Mouse (Mus musculus): Measurements from ENCODE around the gene Nfyc.

Nfyc gene

DNA sequence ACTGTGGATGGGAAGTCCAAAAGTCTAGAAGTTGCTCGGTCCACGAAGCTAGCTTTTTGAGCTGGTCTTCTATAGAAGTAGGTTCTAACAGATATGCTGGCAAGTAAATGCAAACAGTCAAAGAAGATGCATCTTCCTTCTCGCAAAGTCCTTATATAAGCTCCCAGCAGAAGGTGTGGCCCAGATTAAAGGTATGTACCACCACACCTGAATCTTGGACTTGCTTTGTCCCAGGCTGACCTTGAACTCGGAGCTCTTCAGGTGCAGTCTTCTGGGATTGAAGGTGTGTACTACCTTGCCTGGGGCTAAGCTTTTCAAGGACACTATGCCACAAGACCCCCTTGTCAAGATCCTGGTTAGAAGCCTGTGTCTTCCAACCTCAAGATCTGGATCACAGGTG lies at the start of gene Nfyc:
Nfyc (minus strand) TSS at position 101 of the 400 bp plus-strand sequence.
- no peak for DNase-seq (ENCODE audit: low read depth, low spot score)

DNA sequence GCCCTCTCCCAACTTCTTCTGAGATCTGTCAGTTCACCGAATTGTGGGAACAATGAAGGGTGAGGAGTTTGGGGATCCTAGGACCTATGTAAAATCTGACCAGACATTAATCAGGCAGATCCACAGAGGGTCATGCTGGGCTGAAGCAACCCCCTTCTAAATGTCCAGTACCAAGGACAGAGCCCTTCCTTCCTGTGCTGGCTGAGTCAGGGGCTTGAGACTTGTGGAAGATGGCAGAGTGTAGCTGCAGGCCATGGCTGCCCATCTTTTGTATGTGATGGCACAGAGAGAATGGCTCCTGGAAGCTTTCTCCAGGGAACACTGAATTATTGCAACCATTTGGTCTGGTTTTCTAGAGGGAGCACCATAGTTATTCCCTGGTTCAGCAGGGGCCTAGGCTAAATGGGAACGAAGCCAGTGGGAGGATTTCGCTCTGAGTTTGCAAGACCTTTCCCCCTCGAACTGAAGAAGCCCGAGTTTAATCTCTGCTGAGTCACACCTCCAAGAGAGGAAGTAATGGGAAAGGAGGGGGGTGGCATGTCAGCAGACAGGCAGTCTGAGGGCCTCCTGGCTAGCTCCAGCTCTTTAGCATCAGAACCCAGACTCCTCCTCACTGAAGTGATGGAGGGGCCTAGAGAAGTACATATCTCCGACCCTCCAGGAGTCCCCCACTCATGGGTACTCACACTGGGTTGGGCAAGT lies 49.5 kb upstream of the Nfyc start:
- DNase-seq (ENCODE audit: low read depth, low spot score) = no peak

DNA sequence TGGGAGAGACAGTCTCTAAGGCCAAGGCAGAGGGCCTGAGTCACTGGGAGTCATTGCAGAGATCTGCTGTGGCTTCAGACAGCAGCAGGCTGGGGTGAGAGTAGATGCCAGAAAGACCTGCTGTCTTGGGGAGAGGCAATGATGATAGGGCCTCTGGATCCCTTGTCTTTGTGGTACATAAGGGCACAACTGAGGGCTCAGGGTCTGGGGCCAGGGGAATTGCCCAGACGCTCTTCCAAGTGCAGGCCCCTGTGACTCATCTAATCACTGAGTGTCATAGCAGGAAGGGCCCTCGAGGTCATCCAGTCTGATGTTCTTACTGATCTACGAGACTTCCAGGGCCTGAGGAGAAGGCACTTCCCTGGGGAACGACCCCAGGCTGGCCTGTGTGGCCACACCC lies 48.0 kb upstream of the Nfyc start:
- no peak for DNase-seq (ENCODE audit: low read depth, low spot score)

DNA sequence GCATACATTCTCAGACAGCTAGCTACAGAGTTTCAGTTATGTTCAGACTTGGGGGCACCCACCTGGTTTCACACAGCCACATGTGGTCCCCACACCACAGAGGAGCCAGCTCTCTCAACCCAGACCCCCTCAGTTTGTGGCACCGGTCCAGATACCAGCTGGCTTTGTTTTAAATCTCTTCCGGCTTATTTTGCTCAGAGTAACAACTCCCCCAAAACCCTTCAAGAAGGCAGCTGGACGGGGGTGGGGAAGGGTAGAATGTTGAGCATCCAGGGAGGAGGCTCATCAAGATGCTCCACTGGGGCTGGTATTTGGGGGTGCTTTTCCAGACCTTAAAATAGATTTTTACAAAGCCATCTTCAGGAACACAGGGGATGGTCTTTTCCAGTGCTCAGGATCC lies 47.4 kb upstream of the Nfyc start:
- DNase-seq (ENCODE audit: low read depth, low spot score) = no peak

DNA sequence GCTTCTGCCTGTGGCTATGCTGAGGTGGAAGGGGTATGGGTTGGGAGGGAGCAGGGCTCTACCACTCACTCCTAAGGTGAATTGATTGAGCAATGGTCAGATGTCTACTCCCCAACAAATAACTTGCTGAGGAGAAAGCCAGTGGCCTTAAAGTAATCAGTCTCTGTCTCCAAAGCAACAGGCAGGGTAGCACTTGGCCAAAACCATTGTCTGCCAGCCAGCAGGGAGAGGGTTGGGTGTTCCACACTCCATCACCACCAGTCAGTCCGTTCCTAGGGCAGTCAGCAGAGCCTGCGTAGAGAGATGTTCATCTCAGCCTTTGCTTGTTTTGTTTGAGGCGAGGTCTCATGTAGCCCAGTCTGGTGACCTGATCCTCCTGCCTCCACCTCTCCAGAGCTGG lies 44.6 kb upstream of the Nfyc start:
- no peak for DNase-seq (ENCODE audit: low read depth, low spot score)

DNA sequence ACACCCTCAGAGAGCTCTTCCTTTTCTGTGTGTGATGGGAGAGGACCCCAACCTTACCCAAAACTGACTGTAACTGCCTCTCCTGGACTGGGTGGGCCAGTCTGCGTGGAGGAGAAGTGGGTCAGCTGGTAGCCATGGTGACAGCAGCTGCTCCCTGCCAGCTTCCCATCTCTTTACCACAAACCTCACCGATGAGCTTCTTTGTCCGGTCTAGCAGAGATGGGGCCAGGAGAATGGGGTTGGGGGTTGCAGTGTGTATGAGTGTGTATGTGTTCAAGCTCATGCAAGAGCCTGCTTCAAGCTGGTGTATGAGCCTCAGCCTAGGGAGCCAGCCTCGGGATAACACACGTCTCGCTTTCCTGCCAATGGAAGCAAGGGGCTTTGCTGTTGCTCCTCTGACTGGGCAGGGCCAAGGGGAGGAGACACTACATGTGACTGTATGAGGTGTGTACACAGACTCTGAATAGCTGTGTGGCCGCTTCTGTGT lies 38.9 kb upstream of the Nfyc start:
- DNase-seq (ENCODE audit: low read depth, low spot score) = no peak

DNA sequence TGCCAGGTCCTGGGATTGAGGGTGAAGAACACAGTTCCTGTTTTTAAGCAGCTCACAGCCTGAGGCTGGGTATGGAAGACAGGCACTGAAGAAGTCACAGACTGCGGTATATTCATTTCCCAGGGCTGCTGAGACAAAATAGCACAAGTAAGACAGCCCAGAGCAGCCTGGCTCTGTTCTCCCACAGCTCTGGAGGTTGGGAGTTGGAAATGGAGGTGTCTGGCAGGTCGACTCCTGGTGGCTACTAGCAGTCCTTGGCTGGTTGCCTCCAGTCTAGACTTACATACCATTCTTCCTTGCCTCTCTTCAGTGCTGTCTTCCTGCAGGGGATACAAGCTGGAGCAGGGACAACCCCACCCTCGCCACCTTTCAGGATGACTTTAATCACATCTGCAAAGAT lies 37.6 kb upstream of the Nfyc start:
- DNase-seq (ENCODE audit: low read depth, low spot score) = no peak

DNA sequence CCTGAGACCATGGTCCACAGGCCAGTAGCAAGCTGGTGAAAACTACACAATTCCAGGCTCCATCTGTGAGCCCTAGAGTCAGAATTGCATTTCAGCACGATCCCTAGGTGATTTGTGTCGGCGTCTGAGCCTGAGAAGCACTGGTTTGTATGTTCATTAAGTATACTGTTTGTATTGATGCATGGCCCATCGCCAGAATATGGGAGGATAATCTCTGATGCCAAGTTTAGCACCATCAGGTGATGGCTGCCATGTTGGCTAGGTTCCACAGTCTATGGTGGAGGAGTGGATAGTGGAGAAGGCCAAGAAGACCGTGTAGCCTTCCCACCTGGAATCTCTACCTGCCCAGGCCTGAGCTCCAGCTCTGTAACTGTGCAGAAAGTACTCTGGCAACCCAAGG lies 36.9 kb upstream of the Nfyc start:
- DNase-seq (ENCODE audit: low read depth, low spot score) = no peak

DNA sequence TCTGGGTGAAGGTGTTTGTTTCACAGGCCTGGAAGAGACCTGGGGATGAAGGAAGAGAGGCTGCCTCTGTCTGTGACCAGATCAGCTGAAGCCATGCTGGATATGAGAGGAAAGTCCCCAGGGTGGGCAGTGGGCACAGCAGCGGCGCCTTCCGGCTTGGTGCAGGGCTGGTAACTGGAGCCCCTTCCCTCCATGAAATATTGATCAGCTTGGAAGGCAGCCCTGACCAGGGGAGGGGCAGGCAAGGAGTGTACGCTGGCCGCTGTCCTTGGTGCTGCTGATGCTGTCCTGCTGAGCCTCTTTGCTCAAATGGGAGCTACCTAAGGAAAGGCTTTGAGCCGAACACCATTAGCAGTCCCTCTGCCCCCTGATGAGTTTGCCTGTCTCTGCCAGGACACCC lies 34.8 kb upstream of the Nfyc start:
- DNase-seq (ENCODE audit: low read depth, low spot score) = no peak

DNA sequence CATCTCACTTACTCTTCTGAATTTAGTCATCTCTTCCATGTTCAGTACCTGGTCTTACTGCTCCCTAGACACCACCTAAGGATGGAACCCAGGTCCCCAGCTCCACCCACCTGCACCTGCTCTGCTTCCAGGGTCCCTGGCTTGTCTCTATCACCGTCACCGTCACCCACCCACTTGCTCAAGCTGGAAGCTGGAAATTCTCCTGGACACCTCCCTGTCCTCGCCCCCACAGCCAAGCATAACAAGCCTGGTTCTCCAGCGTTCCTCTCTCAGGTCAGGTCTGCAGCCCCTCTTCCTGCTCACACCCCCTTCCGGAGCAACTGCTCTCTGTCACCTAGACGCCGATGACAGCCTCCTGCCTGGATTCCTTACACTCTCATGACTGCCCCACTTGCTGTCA lies 28.5 kb upstream of the Nfyc start:
- no peak for DNase-seq (ENCODE audit: low read depth, low spot score)

DNA sequence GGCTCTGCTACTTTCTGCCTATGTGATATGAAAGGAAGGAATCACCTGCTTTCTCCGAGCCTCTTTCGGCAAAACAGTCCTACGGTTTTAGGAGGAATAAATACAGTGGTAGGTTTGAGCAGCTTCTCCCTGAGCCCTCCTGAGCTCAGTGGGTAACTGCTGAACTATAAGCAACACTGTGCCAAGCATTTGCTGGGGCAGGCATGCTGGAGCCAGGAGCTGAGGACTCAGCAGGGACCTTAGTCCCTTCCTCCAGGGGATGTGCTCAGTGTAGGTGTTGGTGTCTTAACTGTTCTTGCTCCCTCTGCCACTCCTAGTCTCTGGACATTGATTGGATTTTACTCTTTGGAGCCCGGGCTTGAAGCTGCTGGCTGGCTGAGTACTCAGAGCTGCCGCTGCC lies 25.0 kb upstream of the Nfyc start:
- DNase-seq (ENCODE audit: low read depth, low spot score) = no peak

DNA sequence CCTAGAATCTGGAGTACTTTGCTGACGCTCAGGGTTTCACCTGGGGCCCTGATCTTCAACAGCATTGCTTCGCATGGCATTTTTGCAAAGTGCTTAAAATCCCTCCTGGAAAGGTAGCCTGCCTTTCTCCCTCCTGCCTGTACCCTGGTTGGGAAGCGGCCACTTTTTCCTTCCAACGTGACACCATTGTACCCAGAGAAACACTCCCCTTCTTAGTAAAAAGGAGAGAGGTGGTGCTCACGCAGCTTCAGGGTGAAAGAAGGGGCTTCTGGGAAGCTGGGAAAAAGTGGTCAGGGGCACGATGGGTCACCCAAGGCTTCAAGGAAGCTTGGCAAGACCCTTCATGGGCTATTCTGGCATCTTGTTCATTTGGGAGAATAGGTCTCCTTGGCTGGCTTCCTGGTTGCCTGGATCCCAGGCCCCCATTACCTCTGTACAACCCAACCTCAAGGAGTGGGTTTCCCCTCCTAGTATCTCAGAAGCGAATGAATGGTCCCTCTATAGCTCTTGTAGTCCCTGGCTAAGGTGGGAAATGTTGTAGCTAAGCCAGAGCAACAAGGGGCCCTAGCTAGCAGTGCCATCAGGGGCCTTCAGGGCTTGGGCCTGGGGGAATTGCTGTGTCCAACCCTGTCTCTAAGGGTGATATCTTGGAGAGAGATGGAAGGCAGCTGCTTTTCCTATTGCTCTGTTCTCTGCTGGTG lies 24.1 kb upstream of the Nfyc start:
- no peak for DNase-seq (ENCODE audit: low read depth, low spot score)

DNA sequence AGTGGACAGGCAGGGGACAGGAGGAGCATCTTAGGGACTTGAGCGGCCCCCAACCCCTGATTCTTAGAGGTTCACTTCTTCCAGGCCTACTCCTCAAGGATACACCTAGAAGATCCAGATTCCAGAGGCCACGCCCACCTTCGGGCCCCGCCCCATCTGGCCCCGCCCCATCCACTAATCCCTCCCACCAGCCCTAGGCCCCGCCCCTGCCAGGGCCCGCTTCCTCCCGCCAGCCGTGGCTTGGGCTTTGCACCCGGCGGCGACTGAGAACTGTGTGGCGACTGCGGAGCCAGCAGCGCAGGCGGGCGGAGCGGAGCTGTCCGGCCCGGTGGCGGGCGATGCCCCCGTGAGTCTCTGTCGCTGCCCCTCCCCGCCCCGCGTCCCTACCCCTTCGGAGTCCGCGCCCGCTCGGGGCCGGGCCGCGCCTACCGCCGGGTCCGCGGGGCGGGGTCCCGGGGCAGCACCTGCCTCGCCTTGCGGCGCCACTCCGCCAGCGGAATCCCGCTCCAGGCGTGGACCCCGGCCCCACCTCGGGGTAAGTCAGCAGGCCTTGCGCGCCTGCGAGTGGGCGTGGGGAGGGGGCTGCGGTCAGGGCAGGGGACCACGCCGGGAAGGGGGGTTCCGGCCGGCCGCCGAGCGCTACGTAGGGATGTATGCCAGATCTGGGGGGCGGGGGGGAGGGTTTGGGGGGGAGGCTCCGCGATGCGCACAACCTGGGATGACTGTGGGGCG lies 23.4 kb upstream of the Nfyc start, which contains the start of gene Rims3:
Rims3 (plus strand) TSS at position 229 of the 732 bp plus-strand sequence.
- DNase-seq (ENCODE audit: low read depth, low spot score) = no peak

DNA sequence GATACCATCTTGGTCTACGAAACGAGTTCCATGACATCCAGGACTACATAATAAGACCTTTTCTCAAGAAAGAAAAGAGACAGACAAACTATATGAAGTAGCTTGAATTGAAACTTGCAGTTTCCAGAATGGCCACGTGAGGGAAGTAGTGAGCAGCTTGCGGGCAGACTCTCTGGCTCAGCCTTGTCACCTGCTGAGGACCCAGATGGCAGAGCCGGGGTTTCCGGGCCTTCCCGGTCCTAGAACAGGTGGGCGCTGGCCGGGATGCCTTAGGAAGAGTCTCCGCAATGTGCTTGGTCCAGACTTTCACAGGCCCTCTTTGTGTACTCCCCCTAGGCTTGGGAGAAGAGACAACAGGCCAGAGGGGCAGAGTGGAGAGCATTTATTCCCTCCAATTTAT lies 19.6 kb upstream of the Nfyc start:
- DNase-seq (ENCODE audit: low read depth, low spot score) = peak; percentile 23

DNA sequence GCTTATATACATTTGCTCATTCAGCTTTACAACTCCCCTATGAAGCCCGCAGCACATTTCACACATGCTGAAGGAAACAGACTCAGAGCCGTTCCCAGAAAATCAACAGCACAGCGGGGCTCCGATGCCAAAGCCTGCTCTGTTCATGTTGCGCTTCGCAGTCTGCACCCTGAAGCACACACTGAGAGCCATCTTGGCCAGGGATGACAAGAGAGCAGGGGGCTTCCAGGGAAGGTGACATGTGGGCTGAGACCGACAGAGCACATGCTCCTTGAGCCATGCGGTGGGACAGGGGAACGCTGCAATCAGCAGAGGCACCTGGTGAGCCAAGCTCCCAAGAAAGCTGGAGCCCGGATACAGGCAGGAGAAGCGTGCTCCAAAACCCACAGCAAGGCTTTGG lies 18.1 kb upstream of the Nfyc start:
- no peak for DNase-seq (ENCODE audit: low read depth, low spot score)

DNA sequence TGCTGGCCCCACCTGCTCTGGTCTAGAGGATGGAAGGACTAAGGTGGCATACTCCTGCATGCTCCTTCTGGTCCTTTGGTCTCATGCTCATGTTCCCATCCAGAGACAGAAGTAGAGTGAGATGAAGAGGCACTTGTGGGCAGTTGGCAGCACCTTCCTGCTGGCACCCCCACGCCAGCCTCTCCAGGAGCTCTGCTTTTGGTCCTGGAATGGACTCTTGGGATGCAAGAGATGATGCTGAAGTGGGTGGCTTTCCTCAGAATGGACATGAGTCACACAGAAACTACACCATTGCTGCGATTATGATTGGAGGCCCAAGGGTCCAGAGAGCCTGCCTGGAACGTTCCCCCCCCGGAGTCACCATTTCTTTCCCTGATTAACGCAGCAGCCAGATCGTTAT lies 17.5 kb upstream of the Nfyc start:
- no peak for DNase-seq (ENCODE audit: low read depth, low spot score)

DNA sequence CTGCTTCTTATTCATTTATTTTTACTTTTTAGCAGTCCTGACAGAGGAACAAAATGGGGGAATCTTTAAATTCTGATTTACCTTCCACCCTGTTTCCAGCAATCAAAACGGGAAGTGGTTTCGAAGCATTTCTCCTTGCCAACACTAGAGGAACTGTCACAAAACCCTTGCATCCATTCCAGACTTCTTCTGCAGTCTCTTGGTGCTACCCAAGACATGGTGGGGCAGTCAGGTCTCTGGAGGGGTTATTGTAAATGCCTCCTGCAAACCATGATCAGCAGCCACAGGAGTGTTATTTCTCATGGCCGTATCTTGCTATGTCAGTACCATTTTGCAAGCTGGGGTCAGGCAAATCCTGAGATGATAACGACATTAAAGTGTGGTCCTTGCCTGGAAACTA lies 13.7 kb upstream of the Nfyc start:
- no peak for DNase-seq (ENCODE audit: low read depth, low spot score)

DNA sequence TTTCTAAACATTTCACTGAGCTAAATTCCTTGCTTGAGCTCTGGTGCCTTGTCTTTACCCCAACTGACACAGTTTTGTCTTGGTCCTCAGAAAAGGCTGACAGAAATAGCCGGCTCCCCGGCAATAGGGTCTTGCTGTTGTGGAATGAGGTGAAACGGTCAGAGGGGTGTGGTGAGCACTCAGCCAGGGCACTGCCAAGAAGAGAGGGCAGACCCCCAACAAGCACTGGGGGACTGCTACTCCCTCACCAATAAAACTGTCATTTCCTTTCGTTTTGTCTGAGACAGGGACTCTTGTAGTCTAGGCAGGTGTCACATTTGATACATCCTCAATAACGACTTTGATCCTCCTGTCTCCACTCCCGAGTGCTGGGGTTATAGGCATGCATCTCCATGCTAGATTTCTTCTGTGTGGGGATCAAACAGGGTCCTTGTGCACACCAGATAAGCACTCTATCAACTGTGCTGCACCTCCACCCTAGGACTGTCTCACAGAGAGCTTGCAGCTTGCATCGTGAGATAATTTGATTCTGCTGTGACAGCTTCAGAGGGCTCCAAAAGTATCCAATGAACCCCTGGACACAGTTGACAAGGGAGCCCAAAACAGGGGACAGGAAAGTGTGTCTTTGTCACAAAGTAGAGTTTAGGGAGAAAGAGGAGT lies 13.2 kb upstream of the Nfyc start:
- DNase-seq (ENCODE audit: low read depth, low spot score) = no peak

DNA sequence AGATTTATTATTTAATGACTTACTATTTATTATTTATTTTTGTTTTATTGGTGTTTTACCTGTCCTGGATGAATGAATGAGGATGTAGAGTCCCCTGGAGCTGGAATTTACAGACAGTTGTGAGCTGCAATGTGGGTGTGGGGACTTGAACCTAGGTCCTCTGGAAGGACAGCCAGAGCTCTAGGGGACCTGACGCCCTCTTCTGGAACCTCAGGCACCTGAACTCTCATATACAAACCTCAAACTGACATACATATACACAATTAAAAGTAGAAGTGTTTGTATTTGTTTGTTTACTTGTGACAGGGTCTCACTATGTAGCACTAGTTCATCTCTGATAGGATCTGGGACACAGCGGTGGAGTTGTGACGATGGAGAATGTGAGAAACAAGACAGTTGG lies 10.0 kb upstream of the Nfyc start:
- no peak for DNase-seq (ENCODE audit: low read depth, low spot score)

DNA sequence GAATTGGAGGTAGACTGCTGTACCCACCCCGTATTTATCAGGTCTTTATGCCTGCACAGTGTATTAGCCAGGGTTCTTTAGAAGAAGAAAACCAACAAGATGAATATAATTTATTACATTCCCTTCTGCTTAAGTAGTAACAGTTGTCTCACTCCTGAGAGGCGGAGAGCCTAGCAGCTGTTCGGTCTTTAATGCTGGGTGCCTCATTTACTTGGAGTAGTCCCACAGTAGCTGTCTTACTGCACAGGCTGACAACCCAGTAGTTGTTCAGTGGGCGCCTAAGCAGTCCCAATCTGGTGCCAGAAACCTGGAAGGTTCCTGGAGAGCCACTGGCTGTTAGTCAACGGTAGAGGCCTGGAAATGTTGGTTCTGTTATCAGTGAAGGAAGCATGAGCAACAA lies 605 bp downstream of the Nfyc start:
- no peak for DNase-seq (ENCODE audit: low read depth, low spot score)

DNA sequence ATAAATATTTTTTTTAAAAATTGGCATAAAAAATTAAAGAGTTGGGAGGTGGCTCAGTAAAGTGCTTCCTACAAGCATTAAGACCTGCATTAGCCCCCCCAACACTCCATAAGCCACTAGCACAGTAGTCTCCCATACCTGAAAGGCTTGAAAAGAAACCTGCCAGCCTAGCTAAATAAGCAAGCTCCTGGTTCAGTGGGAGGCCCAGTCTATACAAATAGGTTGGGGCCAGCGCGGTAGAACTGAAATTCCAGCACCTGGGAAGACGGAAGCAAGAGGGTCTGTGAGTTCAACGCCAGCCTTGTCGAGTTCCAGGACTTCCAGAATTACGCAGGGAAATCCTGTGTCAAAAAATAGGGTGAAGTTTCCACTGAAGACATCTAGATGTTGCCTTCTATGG lies 5.0 kb downstream of the Nfyc start:
- DNase-seq (ENCODE audit: low read depth, low spot score) = no peak
